Mouse (Mus musculus): ENCODE data around the gene Rorb.

Rorb gene

DNA sequence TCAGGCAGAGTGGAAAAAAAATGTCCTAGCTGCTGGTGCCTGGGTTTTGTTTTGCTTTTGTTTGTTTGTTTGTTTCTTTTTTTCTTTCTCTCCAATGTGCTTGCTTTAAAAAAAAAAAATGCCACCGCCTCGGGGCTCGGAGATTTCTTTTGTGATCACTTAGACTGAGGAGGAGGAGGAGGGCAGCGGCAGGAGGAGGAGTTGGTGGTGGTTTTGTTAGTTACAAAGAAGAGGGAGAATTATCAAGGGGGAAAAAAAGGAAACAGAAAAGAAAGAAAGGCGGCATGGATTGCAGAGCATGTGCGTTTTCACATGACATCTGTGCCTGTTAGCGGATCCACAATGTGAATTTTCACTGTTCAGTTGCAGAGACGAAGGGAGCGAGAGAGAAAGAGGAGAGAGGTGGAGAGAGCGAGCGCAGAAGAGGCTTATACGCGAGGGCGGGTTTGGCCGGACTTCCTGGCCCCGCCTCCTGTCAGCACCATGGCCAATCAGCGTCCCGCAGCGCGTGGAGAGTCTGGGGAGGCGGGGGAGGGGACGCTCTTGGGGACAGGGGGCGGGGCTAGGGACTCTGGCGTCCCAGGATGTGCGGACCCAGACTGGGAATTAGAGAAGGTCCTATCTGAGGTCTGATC, at the start of gene Rorb:
Rorb (minus strand) TSS at position 404 of the 635 bp plus-strand sequence.
- DNase-seq = peak; percentile 79 to 90

DNA sequence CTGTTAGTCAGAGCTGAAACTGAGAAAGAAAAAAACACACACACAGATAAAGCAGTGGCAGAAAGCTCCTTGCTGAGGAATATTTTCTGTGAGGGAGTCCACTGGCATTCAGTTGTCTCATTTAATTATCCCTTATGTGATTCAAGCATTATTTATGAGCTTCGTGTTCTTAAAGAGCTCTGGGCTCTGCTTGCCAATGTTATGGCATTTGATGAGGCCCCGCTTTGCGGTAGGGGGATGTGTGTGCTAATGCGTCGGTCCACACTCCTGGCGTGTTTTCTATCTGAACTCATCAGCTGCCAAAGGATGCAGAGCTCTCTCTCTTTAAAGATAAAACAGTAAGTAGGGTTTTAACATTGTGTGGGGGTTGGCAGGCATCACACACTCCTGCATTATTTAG, 37.9 kb upstream of the Rorb start:
- DNase-seq = no peak

DNA sequence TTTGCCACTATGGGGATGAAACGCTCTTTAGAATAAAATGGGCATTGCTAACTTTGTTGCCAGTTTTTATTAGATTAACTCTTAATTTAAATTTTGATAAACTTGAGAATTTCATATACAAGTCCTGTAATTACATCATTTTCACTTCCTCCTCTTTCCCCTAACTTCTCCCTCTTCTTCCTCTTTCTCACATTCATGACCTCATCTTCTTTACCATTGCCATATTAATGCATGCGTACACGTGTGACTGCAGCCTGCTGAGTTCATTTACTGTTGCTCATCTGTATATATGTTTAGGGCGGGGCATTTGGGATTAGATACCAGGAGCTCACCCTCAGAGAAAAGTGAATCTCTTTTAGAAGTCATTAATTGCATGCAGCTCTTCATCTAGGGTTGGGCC, 33.5 kb upstream of the Rorb start:
- DNase-seq = no peak

DNA sequence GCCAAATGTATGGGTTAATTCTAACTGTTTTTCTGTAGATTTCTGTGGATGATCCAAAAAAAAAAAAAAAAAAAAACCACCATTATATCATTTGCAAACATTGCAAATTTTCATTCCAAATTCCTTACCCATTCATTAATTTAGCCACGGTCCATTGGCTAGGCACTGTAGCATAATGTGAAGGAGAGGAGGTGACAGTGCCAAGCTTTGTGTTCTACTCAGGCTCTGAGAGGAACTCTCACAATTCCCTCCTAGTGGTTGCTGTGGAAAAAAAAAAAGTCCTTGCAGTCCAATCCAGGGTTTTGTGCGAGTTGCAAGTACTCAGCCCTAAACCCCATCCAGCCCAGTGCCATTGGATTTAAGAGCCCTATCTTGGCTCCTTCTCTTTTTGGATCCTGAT, 25.9 kb upstream of the Rorb start:
- DNase-seq = no peak

DNA sequence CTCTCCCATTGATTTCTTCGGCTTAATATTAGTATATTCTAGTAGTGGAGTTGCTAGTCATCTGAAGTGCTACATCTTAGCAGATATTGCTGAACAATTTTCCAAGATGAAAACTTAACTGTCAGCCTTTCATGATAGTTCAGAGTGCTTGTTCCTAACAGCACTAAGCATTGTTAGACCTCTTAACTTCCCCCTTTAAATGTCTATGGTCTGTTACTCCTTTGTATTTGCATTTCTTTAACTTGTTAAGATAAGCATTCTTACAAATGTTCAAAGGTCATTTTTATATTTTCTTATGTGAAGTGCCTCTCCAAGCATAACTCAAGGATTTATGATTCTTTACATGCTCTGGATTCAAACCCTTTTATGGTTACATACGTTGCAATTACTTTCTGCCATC, 24.8 kb upstream of the Rorb start:
- DNase-seq = no peak

DNA sequence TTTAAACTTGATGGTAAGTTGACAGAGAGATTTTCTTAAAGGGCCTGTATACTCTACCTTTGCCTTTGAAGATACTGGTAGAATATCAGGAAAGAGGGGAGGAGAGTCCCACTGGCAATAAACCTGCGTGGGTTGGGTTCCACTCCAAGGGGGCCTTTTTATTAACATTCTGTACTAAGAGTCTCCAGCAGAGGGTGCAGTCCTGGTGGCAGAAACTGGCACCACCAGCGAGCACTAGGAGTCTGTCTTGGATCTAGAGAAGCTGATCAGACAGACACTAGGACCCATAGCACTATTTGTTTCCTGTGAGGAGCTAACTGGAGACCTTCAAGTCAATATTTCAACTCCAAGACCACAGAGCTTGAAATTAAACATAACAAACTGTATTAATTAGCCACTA, 11.3 kb upstream of the Rorb start:
- DNase-seq = no peak

DNA sequence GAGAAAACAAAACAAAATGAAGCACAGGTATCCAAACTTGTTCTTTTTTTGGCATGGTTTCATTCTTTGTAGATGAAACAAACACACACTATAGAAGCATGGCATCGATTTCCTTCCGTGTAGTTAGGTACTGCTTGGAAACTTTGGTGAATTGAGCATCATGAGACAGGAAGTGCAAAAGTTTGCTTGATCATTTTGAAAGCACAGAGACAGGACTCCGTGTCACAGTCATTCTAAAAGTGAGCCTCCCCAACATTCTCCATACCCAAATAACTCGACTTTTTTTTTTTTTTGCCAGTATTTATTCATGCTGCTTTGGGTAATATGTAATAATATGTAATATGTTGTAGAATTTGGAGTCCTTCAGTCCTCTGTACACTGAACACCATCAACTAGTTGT, 1.2 kb upstream of the Rorb start:
- no peak for DNase-seq

DNA sequence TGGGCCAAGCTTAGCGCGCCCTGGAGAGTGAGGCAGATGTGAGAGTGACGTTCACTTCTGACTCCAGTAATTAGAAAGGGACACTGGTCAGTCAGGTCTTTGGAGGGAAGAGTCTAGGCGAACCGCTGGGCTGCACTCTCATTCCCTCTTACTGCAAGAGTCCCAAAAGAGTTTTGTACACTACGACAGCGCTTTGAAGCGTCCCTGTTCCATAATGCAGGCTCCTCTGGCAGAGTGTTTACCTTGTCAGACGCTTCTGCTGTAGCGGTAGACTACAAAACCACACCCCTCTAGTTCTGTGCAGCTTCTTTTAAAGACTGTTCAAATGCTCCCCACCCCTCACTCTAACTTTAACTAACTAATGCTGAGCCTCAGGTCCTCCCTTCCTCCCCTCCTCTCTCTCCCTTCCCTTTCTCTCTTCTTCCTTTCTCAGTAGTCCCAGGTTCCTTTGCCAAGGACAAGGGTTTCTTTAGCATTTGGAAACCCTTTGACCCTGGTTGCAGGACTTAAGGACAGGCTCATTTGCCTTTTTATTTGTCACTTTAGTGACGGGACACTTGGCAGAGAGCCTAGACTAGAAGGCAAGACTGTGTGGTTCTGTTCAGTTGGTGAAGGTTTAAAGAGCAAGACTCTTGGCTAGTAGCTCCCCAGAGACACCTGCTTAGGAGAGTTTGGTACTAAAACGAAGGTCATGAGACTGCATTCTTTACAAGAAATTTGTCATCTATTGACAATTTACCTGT, 603 bp upstream of the Rorb start:
- no peak for DNase-seq

DNA sequence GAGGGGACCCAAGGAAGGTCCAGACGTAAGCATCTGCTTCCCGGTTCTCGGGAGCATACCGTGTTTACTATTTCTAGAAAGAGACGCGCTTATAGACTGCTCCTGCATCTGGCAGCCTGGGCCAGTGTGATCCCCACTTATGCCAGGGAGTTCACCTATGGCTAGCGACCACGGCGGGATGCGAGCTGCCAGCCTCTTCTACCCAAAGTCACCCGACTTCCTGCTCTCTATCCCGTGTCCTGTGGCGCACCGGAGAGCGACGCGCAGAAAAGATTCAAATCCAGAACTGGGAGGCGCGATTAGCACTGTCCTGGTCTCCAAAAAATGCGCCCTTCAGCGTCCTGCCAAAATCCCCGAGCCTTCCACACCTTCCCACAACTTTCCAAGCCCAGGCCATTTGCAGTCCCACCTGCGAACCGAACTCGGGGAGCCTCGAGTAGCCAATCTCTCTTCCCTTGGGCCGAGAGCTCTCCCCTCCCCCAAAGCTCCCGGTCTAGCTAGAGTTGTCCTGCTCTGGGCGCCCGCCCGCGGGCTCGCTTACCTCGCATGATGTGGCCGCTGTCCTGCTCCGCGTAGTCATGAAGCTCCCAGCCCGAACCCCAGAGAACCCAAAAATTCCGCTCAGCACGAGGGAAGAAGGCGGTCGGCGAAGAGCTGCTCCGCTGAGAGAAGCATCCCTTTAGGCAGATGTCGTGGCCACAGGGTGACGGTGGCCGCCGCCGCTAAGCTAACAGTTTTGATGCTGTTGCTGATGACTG, 806 bp downstream of the Rorb start:
- DNase-seq = peak; percentile 49 to 56

DNA sequence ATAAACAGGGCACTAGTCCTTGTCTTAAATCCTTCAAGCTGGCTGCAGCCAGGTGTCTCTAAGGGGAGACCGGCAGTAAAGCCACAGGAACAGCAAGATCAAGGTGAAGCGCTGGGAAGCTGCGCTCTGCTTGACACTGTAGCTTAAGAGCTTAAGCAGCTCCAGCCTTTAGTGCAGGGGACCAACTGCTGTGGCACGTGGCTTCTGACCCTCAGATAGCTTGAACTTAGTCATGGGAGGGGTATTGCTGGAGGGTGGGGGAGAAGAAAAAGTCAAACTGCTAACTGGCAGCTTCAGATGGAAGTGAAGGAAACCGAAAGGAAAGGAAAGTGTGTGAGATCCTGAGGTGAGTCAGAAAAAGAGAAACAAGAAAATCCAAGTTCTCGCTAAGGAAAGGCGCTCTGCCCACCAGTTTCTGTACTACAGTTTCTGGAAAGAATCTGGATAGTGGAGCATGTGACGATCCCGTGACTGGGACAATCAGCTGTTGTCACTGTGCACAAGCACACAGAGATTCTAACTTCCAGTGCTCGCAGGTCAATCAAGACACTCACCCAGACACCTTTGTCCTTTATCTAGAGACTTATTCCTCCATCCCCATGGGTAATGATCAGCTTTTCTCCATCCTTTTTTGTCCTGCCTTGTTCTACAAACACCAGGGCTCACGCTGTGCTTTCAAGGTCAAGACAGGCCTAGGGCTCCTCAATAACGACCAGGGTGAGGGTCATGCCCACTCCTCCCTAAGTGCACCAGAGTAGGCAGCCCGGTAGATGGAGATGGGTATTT, 2.2 kb downstream of the Rorb start:
- DNase-seq = no peak

DNA sequence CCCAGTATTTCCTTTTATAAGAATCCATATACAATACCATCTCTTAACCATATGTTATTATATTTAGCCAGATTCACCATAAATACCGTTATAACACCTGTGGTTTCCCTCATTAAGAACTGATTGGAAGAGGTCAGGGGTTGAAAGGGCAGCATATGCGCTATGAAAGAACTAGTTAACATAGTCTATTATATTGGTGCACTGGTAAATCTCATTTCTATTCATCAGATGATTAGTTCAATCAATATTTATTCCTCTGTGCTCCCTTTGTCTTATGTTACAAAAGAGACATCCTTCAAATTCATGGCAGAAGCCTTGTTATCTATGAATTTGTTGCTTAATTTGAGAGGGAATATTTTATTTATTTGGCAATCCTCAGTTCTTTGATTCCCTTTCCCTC, 6.4 kb downstream of the Rorb start:
- no peak for DNase-seq

DNA sequence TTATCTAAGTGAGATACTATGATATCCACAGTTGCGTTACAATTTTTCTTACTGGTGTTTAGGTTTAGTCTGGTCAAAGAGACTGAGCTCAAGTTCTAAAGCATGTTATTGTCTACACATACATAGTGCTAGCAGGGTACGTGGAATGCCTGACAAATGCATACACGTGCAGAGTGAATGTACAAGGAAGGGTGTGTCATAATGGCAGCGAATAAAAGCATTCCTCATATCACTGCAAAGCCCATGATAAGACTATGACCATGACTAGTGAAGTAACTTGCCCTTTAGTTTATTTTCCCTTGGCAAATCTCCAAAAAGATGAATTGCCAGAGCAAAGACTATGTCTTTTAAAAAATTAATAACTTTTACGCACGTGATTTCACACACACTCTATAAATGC, 13.8 kb downstream of the Rorb start:
- no peak for DNase-seq

DNA sequence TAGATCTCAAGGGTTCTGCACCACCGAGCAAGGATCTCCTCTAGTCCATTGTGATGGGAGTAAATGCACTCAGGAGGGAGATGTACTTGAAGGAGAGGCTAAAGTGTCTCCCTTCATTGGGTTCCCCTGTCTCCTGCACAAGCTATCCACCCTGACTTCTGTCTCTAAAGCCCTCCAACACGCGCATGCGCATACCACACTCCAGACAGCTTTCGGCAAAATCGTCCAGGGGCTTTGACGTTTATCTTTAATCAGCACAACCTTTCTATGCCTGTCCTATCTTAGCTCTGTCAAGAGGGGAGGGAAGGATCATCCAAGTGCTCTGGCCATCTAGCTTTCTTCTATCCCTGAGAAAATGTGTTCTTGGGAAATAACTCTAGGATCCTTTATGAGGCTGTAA, 21.6 kb downstream of the Rorb start:
- no peak for DNase-seq

DNA sequence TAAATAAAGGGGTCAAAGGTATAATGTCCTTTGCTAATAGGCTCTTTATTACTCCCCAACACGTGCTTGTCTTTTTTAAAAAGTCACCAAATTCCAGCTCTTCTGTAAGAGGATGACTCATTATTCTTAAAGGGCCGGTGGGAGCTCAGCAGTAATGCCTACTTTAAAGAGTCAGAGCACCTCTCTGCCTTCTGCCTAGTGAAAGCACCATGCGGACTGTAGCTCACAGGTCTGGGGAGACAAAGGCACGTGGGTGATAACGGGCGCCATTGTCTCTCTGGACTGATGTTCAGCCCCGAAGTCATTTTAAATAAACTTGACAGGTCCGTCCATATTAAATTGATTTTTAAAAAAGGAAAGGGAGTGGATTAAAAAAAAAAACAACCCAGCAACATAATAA, 33.1 kb downstream of the Rorb start:
- DNase-seq = no peak

DNA sequence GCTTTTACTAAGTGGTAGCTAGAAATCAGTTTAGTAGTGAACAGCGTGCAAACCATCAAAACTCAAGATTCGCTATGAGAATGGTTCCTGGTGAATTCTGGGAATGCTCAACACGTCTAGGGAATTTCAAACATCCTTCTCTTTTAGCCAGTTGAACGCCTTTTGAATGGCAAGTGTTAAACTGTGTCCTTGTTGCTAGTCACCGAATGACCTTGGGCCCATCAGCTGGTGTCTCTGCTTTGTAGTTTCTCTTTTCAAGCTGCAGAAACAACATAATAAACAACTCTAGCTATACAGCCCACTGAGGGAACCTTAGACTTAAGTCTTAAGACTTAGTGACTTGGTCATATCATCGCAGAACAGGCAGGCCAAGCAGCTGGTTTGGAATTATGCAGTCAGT, 36.2 kb downstream of the Rorb start:
- no peak for DNase-seq

DNA sequence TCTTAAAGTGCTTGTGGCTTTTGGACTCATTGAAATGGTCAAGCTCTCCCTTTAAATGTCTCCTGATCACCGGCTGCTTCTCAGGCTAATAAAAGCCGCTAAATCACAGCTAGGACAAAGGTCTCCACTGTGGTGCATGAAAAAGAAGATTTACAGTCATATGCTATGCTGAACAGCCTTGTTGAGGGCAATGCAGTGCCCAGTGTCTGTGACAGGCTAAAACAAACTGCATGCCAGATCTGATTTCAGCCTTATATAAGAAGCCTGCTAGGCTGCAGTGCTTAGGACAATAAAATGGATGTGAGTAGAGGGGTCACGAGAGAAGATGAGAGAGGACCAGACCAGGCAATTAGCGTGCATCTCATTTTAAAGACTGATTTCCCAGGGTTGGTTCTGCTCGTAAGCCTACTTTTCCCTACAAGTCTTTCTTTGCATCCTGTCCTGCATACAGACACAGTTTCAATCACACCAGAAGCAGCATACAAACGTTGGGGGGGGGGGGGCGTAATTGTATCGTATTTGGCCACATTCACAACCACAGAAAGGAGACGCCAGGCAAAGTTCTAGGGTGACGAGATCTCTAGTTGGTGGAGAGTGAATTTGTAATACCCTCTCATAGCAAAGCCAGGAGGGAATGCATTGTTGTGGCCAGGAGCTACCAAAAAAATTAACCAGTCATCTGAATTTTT, 52.1 kb downstream of the Rorb start:
- no peak for DNase-seq

DNA sequence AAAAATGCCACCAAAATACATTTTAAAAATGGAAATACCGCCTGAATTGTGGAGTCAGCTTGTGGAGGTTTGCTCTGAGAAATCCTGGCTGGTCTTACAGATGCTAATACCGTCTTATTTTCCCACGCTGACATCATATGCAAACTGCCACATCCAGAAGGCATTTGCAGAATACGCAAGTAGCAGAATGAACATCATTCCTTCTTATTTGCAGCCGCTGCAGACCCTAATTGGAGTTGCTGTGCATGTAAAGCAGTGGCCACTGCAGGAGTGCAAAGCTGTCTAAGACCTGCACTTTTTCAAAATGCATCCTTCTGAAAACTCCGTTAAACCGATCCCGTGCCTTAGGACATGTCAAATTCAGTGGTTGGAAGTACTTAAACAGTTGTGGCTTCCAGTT, 52.8 kb downstream of the Rorb start:
- DNase-seq = no peak

DNA sequence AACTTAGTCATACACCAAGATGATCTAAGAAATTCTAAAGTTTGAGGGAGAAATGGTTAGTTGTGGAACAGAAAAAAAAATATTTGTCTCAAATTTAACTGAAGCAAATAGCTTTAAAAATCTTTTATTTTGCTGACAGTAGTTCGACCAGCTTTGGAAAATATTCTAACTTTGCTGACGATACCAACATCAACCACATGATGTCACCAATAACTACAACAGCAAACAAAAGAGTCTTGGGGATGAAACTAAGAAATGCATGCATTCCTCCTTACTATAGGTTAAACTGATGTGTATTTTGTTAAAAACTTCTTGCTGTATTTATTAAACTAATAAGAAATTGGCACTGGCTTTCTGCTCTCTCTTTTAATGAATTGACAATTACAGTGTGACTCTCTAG, 67.9 kb downstream of the Rorb start:
- DNase-seq = no peak

DNA sequence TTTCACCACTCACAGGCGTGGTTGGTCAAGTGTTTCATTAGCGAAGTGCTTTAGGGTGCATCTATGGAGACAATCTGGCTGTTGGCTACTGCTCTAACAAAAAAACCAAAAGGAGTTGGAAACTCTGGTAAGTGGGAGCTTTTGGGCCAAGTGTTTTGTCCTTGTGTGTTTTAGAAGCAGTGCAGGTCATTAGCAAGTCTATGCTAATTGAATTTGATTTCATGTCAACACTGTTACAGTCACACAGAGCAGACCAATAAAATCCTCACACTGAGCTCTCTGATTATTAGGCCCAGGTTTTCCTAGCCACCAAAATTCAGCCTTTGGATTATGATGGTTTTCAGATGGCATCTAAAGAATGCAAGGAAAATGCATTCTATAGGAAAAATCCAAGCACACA, 70.2 kb downstream of the Rorb start:
- no peak for DNase-seq

DNA sequence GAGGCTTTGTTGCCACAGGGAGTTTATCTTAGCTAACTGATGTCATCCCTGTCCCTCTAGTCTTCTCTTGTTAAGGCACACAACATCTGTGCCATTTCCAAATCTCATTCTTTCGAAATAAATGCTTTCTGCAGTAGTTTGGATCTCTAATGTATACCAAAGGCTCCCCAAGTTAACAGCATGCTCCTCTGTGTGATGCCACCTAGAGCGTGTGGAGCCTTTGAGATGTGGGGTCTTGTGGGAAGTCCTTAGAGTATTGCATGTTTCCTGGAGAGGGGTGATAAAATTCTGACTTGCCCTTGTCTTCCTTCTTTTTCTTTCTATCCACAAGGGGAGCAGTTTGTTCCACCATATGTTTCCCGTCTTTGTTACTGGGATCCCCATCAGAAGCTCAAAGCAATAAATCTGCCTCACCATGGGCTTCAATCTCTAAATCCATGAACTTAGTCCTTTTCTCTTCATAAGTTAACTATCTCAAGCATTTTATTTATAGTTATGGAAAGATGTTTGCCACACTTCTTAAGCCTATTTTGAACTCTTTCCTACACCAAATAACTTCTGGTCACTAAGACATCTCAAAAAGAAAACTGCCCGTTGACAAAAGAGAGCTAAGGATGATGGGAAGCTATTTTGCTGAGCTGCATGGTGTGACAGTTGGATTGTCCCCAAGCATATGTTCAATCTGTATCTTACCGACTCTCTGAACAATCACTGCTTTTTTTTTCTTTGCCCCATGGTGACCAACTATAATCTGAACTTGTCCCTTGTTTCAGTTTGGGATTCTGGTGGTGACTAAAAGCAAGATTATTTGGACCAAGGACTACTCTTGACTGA, 76.3 kb downstream of the Rorb start:
- DNase-seq = no peak

DNA sequence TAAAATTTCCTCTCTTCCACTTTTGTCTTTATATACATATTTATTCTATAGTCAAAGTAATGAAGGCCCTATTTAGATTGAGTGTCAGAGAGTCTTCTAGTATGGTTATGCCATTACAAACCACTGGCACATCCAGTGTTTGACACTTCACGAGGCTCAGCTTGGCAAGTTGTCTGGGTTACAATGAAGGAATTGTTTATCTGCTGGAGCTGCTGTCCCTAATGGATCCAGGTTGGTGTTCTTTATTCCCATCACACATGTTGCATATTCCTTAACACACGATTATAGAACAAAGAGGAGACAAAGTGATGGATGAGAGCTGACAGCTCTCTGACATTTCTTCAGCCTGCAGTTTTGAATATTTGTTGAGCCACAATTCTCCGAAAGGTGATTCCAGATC, 77.0 kb downstream of the Rorb start:
- no peak for DNase-seq

DNA sequence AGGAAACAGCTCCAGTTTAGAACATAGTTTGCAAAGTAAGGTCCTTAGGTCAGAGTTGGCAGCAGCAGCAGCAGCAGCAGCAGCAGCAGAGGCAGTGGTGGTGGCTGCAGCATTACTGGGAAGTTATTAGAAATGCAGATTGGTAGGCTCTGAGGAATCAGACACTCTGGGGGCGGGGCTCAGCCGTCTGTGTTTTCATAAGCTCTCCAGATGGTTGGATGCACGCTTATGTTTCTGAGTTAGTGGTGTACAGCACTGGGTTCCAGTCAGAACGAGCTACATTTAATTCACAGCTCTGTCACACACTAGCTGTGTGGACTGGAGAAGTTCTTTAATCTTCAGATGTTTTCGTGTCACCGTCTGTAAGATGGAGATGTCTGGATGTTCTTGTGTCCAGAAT, 105.9 kb downstream of the Rorb start:
- DNase-seq = no peak
